15 mouse cellular contexts compared by ENCODE assay signal in genomic region chr9:62018229-62019093, GRCm38 (mm10). TPM values are rescaled to one million over a fixed set of nuclear protein-coding genes. Genes with fewer than 3 reads are reported as not detected.
DNase-seq lines count a peak whose midpoint lies in the region; ATAC-seq lines count a peak whose summit lies in the region.
"Had no signal": no experiment of that assay in that cellular context is flagged by ENCODE, and none has a peak within 500 bp of the region (broad histone marks: within the 10 kb centered on the region; RNA-seq: fewer than 3 reads in every experiment).

No protein-coding gene starts in this region.

- WGBS in stomach, embryonic 16.5 days: 40% methylated on average over 14 of the region's 14 CpGs

- peaks cover 16% of the 10 kb centered on the region; the same call in 1 of the 2 replicates for H3K4me1 ChIP-seq in stomach, embryonic 16.5 days (ENCODE audit: control insufficient read depth, insufficient read depth, low read length)

- H3K27ac ChIP-seq in stomach, embryonic 16.5 days (ENCODE audit: low read length): peak overlapping the region; percentile 80
- H3K27ac ChIP-seq: hindbrain, embryonic 14.5 days; limb, embryonic 12.5 days; liver, embryonic 15.5 days had no signal

- H3K9ac ChIP-seq in stomach, embryonic 16.5 days (ENCODE audit: low read length): no peak overlapping the region
- H3K9ac ChIP-seq: hindbrain, embryonic 14.5 days; limb, embryonic 12.5 days; liver, embryonic 15.5 days had no signal

- no peaks in the 10 kb centered on the region for H3K27me3 ChIP-seq in stomach, embryonic 16.5 days (ENCODE audit: control insufficient read depth, insufficient read depth, low read length)
- H3K27me3 ChIP-seq: limb, embryonic 12.5 days; liver, embryonic 15.5 days; Patski had no signal

- no peak overlapping the region for H3K4me3 ChIP-seq in stomach, embryonic 16.5 days (replicated peaks; ENCODE audit: low read length)
- H3K4me3 ChIP-seq: limb, embryonic 12.5 days; liver, embryonic 15.5 days had no signal

- DNase-seq in adrenal gland, postnatal 25 days: peak; percentile 9
- no peak for DNase-seq in adrenal gland, adult 2 months
- peak; percentile 68 for DNase-seq in adipocyte (ENCODE audit: low spot score)
- peak; percentile 68 for DNase-seq in kidney, postnatal 10 days
- no peak for DNase-seq in embryo, embryonic 9.5 days (ENCODE audit: extremely low spot score)
- DNase-seq in ovary, adult 18-20 months (ENCODE audit: low spot score): no peak
- DNase-seq in gastrocnemius, postnatal 25 days: no peak
- DNase-seq: cerebellum, adult 9-10 months; gastrocnemius, postnatal 10 days; heart, postnatal 10 days had no signal

- H3K4me2 ChIP-seq in stomach, embryonic 16.5 days (ENCODE audit: low read depth, low read length): peak overlapping the region; percentile 8; the same call in 1 of the 2 replicates
- H3K4me2 ChIP-seq: hindbrain, embryonic 14.5 days; limb, embryonic 12.5 days; liver, embryonic 15.5 days had no signal

- no peaks in the 10 kb centered on the region for H3K9me3 ChIP-seq in stomach, embryonic 16.5 days (replicated peaks; ENCODE audit: control insufficient read depth, low read length)
- H3K9me3 ChIP-seq: limb, embryonic 12.5 days; liver, embryonic 15.5 days had no signal

- ATAC-seq in stomach, embryonic 16.5 days (ENCODE audit: insufficient read depth, low FRiP score): peak; percentile 54
- ATAC-seq: Patski had no signal

- no peaks in the 10 kb centered on the region for H3K36me3 ChIP-seq in stomach, embryonic 16.5 days (ENCODE audit: control insufficient read depth, insufficient read depth, low read length)
- H3K36me3 ChIP-seq: limb, embryonic 12.5 days; liver, embryonic 15.5 days had no signal

RNA-seq across cellular contexts. Expression of gene Paqr5, which starts 8.2 kb away (rescaled TPM):
- total RNA-seq in adrenal gland, postnatal 25 days (2021): 12.0 and 13.8 TPM in 2 replicates
- total RNA-seq in adrenal gland, adult 2 months (2021): 10 to 100 TPM in 1 of 2 experiments, under 1 TPM in 1; 0.93 to 16.3 TPM
- 16.8 and 22.9 TPM in 2 replicates for polyA plus RNA-seq in adrenal gland, adult 2 months (2012; rRNA removed)
- 42.2 and 65.3 TPM in 2 replicates for polyA plus RNA-seq in stomach, embryonic 16.5 days (2015; fragmentation: Nextera tagmentation; extraction: Ambion mirVana)
- not detected for total RNA-seq in gastrocnemius, postnatal 25 days (2021)
- total RNA-seq: heart, postnatal 10 days had no signal

Comparison
In these comparisons a context has a peak if more than half of its experiments do, and no peak if none do; other contexts are left out.
1. DNase-seq: peak in adrenal gland, postnatal 25 days (single experiment), adipocyte (single experiment) and kidney, postnatal 10 days (single experiment); none in adrenal gland, adult 2 months (single experiment), embryo, embryonic 9.5 days (single experiment), ovary, adult 18-20 months (single experiment) and gastrocnemius, postnatal 25 days (single experiment).